Mouse (Mus musculus) brain, embryonic 14.5 days (tissue): Measurements from ENCODE around the gene Fmod.

Source experiments
- CTCF ChIP-seq: fragments of 200-500 bp; IDR thresholded peaks from 2 replicates; pipeline ENCODE4 v1.5.1; 2012; ENCODE audit warnings: inconsistent platforms, mild to moderate bottlenecking, moderate library complexity, borderline replicate concordance; ENCODE audit not compliant: insufficient read depth, insufficient read length; ENCODE audit errors: extremely low read depth
- POLR2A ChIP-seq: fragments of 200-500 bp; IDR thresholded peaks from 2 replicates; pipeline ENCODE4 v1.6.1; 2012; ENCODE audit warnings: mild to moderate bottlenecking, inconsistent platforms, borderline replicate concordance; ENCODE audit not compliant: poor library complexity, insufficient read depth, insufficient read length, severe bottlenecking; ENCODE audit errors: extremely low read depth

DNA sequence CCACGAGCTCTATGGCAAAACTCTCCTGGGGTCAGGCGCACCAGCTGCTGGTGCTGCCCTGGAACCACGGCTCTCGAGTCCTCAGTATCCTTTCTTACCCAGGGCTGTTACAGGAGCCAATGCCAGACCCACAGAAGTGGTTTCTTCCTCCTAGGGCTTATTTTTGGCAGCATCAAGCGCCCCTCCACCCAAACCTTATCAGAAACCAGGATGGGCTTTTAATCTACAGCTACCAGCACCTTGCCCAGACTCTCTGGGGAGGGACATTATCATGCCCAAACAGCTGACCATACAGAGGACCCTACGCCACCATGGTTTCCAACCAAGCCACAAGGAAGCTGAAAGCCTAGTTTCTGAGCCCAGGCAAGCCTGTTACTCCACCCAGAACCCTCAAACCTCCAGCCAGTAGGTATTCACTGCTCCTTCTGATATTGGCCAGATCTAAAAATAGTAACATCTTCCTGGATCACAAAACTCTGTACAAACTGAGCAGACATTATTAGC lies 36.1 kb downstream of the Fmod start:
- TF ChIP-seq POLR2A (no peak), CTCF (no peak)
